Mouse (Mus musculus) hindbrain, embryonic 11.5 days (tissue): ENCODE measurements at regions not wholly inside any gene's neighbourhood (a gene's known extent, or its start where the extent isn't known, plus 50 kb on each side); places are given as distances from the start of the nearest gene placed in this dataset.

Source experiments
- ATAC-seq: fragments of 200-750 bp; cut with Nextera tagmentation; 2 replicates; pipeline ENCODE4 v1.8.0; 2017; ENCODE audit warnings: mild to moderate bottlenecking, moderate TSS enrichment, moderate library complexity; ENCODE audit not compliant: low FRiP score
- DNase-seq: peaks from one replicate; pipeline ENCODE4 v3.0.0-alpha.2; 2015; ENCODE audit warnings: low spot score
- H3K27ac ChIP-seq: fragments of 300-500 bp; sonication (generic); 2 replicates; pipeline ENCODE4 v1.5.1; 2014; ENCODE audit warnings: mild to moderate bottlenecking, low read depth, low read length
- H3K27me3 ChIP-seq: fragments of 300-500 bp; sonication (generic); 2 replicates; pipeline ENCODE4 v1.6.1; 2014; ENCODE audit warnings: mild to moderate bottlenecking, low read length, moderate library complexity, mixed read lengths; ENCODE audit not compliant: control insufficient read depth, insufficient read depth
- H3K36me3 ChIP-seq: fragments of 300-500 bp; sonication (generic); 2 replicates; pipeline ENCODE4 v1.6.1; 2014; ENCODE audit warnings: mild to moderate bottlenecking, low read length, moderate library complexity, mixed read lengths; ENCODE audit not compliant: control insufficient read depth, insufficient read depth
- H3K4me1 ChIP-seq: fragments of 300-500 bp; sonication (generic); replicated peaks from 2 replicates; pipeline ENCODE4 v1.6.1; 2014; ENCODE audit warnings: low read length, mixed read lengths; ENCODE audit not compliant: control insufficient read depth, insufficient read depth
- H3K4me2 ChIP-seq: fragments of 300-500 bp; sonication (generic); replicated peaks from 2 replicates; pipeline ENCODE4 v1.6.1; 2014; ENCODE audit warnings: mild to moderate bottlenecking, low read depth, low read length
- H3K4me3 ChIP-seq: fragments of 300-500 bp; sonication (generic); 2 replicates; pipeline ENCODE4 v1.5.1; 2014; ENCODE audit warnings: low read depth, low read length
- H3K9ac ChIP-seq: fragments of 300-500 bp; sonication (generic); 2 replicates; pipeline ENCODE4 v1.6.1; 2014; ENCODE audit warnings: low read depth, low read length
- H3K9me3 ChIP-seq: fragments of 300-500 bp; sonication (generic); 2 replicates; pipeline ENCODE4 v1.6.1; 2016; ENCODE audit warnings: low read length; ENCODE audit not compliant: control insufficient read depth
- WGBS: fragments of 180-500 bp; shearing (Covaris S2); extraction: QIAGEN DNeasy Blood & Tissue Kit; methylation state at CpG from one replicate; pipeline ENCODE4 v1.1.7; 2014; 5-methylcytosine and 5-hydroxymethylcytosine counted together

GRCm38 (mm10) chr10:68356521-68356920, 78.0 kb upstream of the Arid5b start:
- H3K4me1 ChIP-seq: no peaks in the 10 kb centered on the region
- no peak for ATAC-seq

GRCm38 (mm10) chr10:68356093-68356485, 77.5 kb upstream of the Arid5b start:
- ATAC-seq: peak; percentile 54; the same call in 1 of the 2 replicates
- Histone ChIP-seq H3K27me3 (no peaks in the 10 kb centered on the region), H3K4me3 (no peak overlapping the region), H3K9ac (no peak overlapping the region), H3K4me1 (no peaks in the 10 kb centered on the region), H3K27ac (peak overlapping the region; percentile 7; the same call in 1 of the 2 replicates), H3K36me3 (no peaks in the 10 kb centered on the region), H3K4me2 (no peak overlapping the region), H3K9me3 (no peaks in the 10 kb centered on the region)
- 37% methylated on average over 6 of the region's 6 CpGs for WGBS
- no peak for DNase-seq

More at GRCm38 (mm10) chr10:68356521-68356920, 78.0 kb upstream of the Arid5b start:
- Histone ChIP-seq H3K4me2 (no peak overlapping the region), H3K27ac (no peak overlapping the region), H3K36me3 (no peaks in the 10 kb centered on the region), H3K9me3 (no peaks in the 10 kb centered on the region), H3K4me3 (no peak overlapping the region), H3K27me3 (no peaks in the 10 kb centered on the region), H3K9ac (no peak overlapping the region)
- 89% methylated on average over 5 of the region's 5 CpGs for WGBS
- no peak for DNase-seq

GRCm38 (mm10) chr10:68355471-68356092, 77.0 kb upstream of the Arid5b start:
- Histone ChIP-seq H3K36me3 (no peaks in the 10 kb centered on the region), H3K4me3 (no peak overlapping the region), H3K4me1 (no peaks in the 10 kb centered on the region), H3K27ac (no peak overlapping the region), H3K27me3 (no peaks in the 10 kb centered on the region), H3K9me3 (no peaks in the 10 kb centered on the region), H3K9ac (no peak overlapping the region), H3K4me2 (no peak overlapping the region)
- ATAC-seq (peak; percentile 59), DNase-seq (no peak)
- WGBS: 27% methylated on average over 6 of the region's 6 CpGs

- H3K9me3 ChIP-seq: no peaks in the 10 kb centered on the region
- H3K4me3 ChIP-seq: no peak overlapping the region
- no peak overlapping the region for H3K27ac ChIP-seq
- no peaks in the 10 kb centered on the region for H3K4me1 ChIP-seq
- DNase-seq (no peak), ATAC-seq (no peak)
- H3K36me3 ChIP-seq: no peaks in the 10 kb centered on the region
- 53% methylated on average over 7 of the region's 8 CpGs for WGBS
- H3K9ac ChIP-seq: no peak overlapping the region
- H3K4me2 ChIP-seq: no peak overlapping the region
- H3K27me3 ChIP-seq: no peaks in the 10 kb centered on the region
Measured at GRCm38 (mm10) chr10:68354335-68355231, 76.0 kb upstream of the Arid5b start.

- Histone ChIP-seq H3K36me3 (no peaks in the 10 kb centered on the region), H3K27me3 (no peaks in the 10 kb centered on the region), H3K9me3 (no peaks in the 10 kb centered on the region), H3K9ac (no peak overlapping the region), H3K4me1 (no peaks in the 10 kb centered on the region), H3K27ac (no peak overlapping the region), H3K4me3 (no peak overlapping the region), H3K4me2 (no peak overlapping the region)
- ATAC-seq (no peak), DNase-seq (peak; percentile 16)
- WGBS: 67% methylated on average over 18 of the region's 18 CpGs
Measured at GRCm38 (mm10) chr10:68353692-68354232, 75.2 kb upstream of the Arid5b start.

- DNase-seq (no peak), ATAC-seq (no peak)
- WGBS: 81% methylated on average over 8 of the region's 8 CpGs
- Histone ChIP-seq H3K9me3 (no peaks in the 10 kb centered on the region), H3K4me1 (no peaks in the 10 kb centered on the region), H3K36me3 (no peaks in the 10 kb centered on the region), H3K4me2 (no peak overlapping the region), H3K9ac (no peak overlapping the region), H3K4me3 (no peak overlapping the region), H3K27ac (no peak overlapping the region), H3K27me3 (no peaks in the 10 kb centered on the region)
Measured at GRCm38 (mm10) chr10:68351841-68352555, 73.5 kb upstream of the Arid5b start.

GRCm38 (mm10) chr10:68351441-68351840, 72.9 kb upstream of the Arid5b start:
- no peak for DNase-seq
- WGBS: 82% methylated on average over 5 of the region's 5 CpGs
- no peak overlapping the region for H3K4me3 ChIP-seq

GRCm38 (mm10) chr10:68350798-68351197, 72.3 kb upstream of the Arid5b start:
- Histone ChIP-seq H3K4me1 (no peaks in the 10 kb centered on the region), H3K36me3 (no peaks in the 10 kb centered on the region), H3K9ac (no peak overlapping the region), H3K27ac (no peak overlapping the region), H3K4me3 (no peak overlapping the region), H3K9me3 (no peaks in the 10 kb centered on the region), H3K4me2 (no peak overlapping the region), H3K27me3 (no peaks in the 10 kb centered on the region)
- ATAC-seq (no peak), DNase-seq (no peak)
- WGBS: 90% methylated on average over 12 of the region's 12 CpGs

More at GRCm38 (mm10) chr10:68351441-68351840, 72.9 kb upstream of the Arid5b start:
- Histone ChIP-seq H3K9ac (no peak overlapping the region), H3K27me3 (no peaks in the 10 kb centered on the region), H3K36me3 (no peaks in the 10 kb centered on the region), H3K4me1 (no peaks in the 10 kb centered on the region), H3K4me2 (no peak overlapping the region), H3K27ac (no peak overlapping the region), H3K9me3 (no peaks in the 10 kb centered on the region)
- ATAC-seq: no peak
